Mouse (Mus musculus): ENCODE data around the gene Ganc. TPM values are rescaled to one million over a fixed set of nuclear protein-coding genes. Genes with fewer than 3 reads are reported as not detected.

The Ganc gene
- polyA plus RNA-seq (2012; rRNA removed; ENCODE audit: low replicate concordance), result 3.5 and 6.2 TPM in 2 replicates

DNA sequence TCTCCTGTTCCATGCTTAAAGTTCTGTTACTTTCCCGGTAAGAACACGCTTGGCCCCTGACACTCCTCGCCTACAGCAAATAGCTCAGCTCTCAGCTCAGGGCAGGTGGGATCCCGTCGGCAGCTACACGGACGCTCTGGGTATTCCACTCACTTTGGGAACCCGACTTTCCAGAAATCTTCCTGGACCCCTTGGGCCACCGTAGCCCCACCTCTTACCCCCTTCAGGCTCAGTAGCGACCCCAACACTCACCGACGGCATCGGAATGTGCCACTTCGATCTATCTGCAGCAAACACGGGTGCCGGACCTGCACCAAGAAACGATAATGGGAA lies at the start of gene Ganc:
TSS of gene Ganc (plus strand) at position 244 of the 333 bp plus-strand sequence.

DNA sequence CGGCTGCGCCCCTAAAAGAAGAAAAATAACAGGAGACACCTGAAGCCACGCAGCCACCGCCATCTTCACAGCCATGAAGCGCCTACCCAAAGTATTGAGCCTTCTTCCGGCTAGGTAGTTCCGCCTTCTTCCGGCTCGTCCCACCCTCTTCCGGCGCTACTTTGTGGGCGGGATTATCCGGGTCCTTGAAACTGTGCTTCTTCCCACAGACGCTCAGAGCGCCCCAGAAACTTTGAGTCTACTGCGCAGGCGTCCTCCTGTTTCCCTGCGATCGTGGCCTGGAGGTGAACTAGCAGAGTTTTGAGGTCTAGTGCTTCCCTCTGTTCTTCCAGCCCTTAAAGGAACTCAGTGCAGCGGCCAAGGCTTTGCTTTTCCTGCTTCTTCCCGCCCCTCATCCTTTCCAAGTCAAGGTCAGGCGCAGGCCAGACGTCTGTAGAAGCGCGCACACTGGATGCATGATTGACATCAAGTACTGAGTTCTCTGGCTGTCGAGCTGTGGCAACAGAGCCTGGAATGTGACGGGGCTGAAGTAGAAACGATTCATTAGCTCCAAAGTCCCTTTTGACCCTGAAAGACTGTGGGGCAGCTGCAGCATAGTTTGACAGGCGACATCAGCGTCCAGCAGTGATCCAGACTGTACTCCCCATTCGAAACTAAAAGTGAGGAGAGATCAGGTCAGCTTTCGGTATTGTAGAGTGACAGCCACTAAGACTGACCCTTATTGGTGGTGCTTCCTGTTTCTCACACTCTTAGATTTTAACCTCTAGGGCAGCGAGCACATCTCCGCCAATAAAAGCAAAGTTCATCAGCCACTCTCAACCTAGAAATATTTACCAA lies 508 bp downstream of the Ganc start, which contains the start of gene Tmem87a:
TSS of gene Tmem87a (minus strand) at position 128 of the 837 bp plus-strand sequence.

DNA sequence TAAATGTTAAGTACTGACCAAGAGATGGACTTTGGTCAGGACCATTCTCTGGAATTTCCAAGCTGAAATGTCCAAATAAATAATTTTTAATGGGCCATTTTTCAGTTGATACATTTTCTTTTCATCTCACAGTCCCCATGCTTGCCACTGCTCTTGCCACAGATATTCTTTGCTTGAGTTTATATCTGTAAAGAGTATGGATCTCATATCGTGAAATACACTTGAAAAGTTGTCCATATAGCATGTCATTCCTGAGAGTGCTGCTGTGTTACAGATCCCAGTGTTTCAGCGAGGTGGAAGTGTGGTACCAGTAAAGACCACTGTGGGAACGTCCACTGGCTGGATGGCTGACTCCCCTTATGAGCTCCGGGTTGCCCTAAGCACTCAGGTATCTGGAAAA lies 52.0 kb downstream of the Ganc start, which contains the start of gene Capn3:
TSS of gene Capn3 (plus strand) at position 301 of the 400 bp plus-strand sequence.

Other genes with a start within 250 kb of the Ganc start
- gene Ehd4, start 249.3 kb upstream of the Ganc start, polyA plus RNA-seq (2012; rRNA removed; ENCODE audit: low replicate concordance), result 17.1 and 18.4 TPM in 2 replicates
- gene Pla2g4e, start 158.6 kb upstream of the Ganc start, polyA plus RNA-seq (2012; rRNA removed; ENCODE audit: low replicate concordance), result 0.04 and 0.28 TPM in 2 replicates
- 0.02 TPM in 1 of 2 replicates, not detected in the other for gene Pla2g4d, start 114.7 kb upstream of the Ganc start, polyA plus RNA-seq (2012; rRNA removed; ENCODE audit: low replicate concordance)
- gene Pla2g4f, start 89.7 kb upstream of the Ganc start, polyA plus RNA-seq (2012; rRNA removed; ENCODE audit: low replicate concordance), result 0.12 and 0.19 TPM in 2 replicates
- 6.9 and 9.7 TPM in 2 replicates for gene Vps39, start 50.8 kb upstream of the Ganc start, polyA plus RNA-seq (2012; rRNA removed; ENCODE audit: low replicate concordance)
- 2.2 and 2.3 TPM in 2 replicates for gene Tmem87a, start 217 bp downstream of the Ganc start, polyA plus RNA-seq (2012; rRNA removed; ENCODE audit: low replicate concordance)
- 0.47 and 0.62 TPM in 2 replicates for gene Capn3, start 52.1 kb downstream of the Ganc start, polyA plus RNA-seq (2012; rRNA removed; ENCODE audit: low replicate concordance)
- gene Zfp106, start 159.9 kb downstream of the Ganc start, polyA plus RNA-seq (2012; rRNA removed; ENCODE audit: low replicate concordance), result 8.6 and 31.0 TPM in 2 replicates
- gene Snap23, start 163.8 kb downstream of the Ganc start, polyA plus RNA-seq (2012; rRNA removed; ENCODE audit: low replicate concordance), result 0.79 and 1.1 TPM in 2 replicates
- 0.40 and 0.59 TPM in 2 replicates for gene Haus2, start 205.5 kb downstream of the Ganc start, polyA plus RNA-seq (2012; rRNA removed; ENCODE audit: low replicate concordance)
- 4.6 and 7.9 TPM in 2 replicates for gene Lrrc57, start 205.6 kb downstream of the Ganc start, polyA plus RNA-seq (2012; rRNA removed; ENCODE audit: low replicate concordance)
- gene Stard9, start 225.2 kb downstream of the Ganc start, polyA plus RNA-seq (2012; rRNA removed; ENCODE audit: low replicate concordance), result 1.1 and 1.5 TPM in 2 replicates

Data from duodenum, adult 2 months (tissue).